In the genomic region with DNA sequence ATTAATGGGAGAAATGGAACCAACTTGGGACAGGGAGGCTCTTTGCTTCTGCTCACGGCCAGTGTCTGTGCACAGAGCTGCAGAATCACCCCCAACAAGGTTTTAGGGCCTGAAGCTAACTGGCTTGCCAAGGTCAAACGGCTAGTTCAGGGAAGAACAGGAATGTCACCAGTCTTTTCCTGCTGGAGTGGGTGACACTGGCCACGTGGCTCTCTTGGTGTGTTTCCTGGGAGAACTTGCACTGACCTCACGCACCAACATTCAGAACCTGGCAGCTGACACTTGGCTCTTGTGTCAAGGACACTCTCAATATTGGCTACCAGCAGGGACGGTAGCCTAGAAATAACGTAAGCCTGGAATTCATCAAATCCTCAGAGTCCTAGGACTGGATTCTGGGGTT, we compare ENCODE assay signal across 15 mouse cellular contexts. TPM values are rescaled to one million over a fixed set of nuclear protein-coding genes. Genes with fewer than 3 reads are reported as not detected.
A peak's percentile ranks its signal among the peaks of the same experiment; 100 is the strongest.
DNase-seq lines count a peak whose midpoint lies in the region; ATAC-seq lines count a peak whose summit lies in the region.
"Had no signal": no experiment of that assay in that cellular context is flagged by ENCODE, and none has a peak within 500 bp of the region (broad histone marks: within the 10 kb centered on the region; RNA-seq: fewer than 3 reads in every experiment).

No protein-coding gene starts in this region.

- no peaks in the 10 kb centered on the region for H3K9me3 ChIP-seq in lung, embryonic 16.5 days (ENCODE audit: control insufficient read depth, low read length)
- H3K9me3 ChIP-seq: G1E had no signal

- 34% methylated on average over 6 of the region's 6 CpGs for WGBS in lung, embryonic 16.5 days

- H3K9ac ChIP-seq in lung, embryonic 16.5 days (ENCODE audit: low read length) = no peak overlapping the region

- no peak overlapping the region for H3K4me2 ChIP-seq in lung, embryonic 16.5 days (ENCODE audit: low read depth, low read length)
- H3K4me2 ChIP-seq: liver, embryonic 11.5 days had no signal

- H3K27me3 ChIP-seq in lung, embryonic 16.5 days (ENCODE audit: control insufficient read depth, insufficient read depth, low read depth, low read length) = no peaks in the 10 kb centered on the region

- peak; percentile 32; the same call in 1 of the 2 replicates for ATAC-seq in lung, embryonic 16.5 days (ENCODE audit: low read depth)

- no peaks in the 10 kb centered on the region for H3K36me3 ChIP-seq in lung, embryonic 16.5 days (ENCODE audit: control insufficient read depth, insufficient read depth, low read length)
- H3K36me3 ChIP-seq: G1E had no signal

- no peak overlapping the region for H3K4me3 ChIP-seq in lung, embryonic 16.5 days (ENCODE audit: low read length)
- H3K4me3 ChIP-seq: erythroblast, embryonic 14.5 days had no signal

- peak overlapping the region; percentile 23 for H3K27ac ChIP-seq in lung, embryonic 16.5 days (ENCODE audit: low read length)

- peak; percentile 17 for DNase-seq in kidney, adult 18-20 months
- no peak for DNase-seq in kidney, postnatal 4 days
- DNase-seq in adrenal gland, postnatal 14 days = peak; percentile 54
- DNase-seq in heart, adult 8-10 months (ENCODE audit: low spot score) = peak; percentile 33
- DNase-seq in ovary, postnatal 14 days (ENCODE audit: low spot score) = no peak
- DNase-seq in right cerebral cortex, postnatal 10 days (ENCODE audit: low spot score in 2 of 2) = no peak
- DNase-seq: cerebellum, adult 9-11 months; gastrocnemius, postnatal 14 days had no signal

- peaks cover 4% of the 10 kb centered on the region; the same call in 1 of the 2 replicates for H3K4me1 ChIP-seq in lung, embryonic 16.5 days (replicated peaks; ENCODE audit: control insufficient read depth, insufficient read depth, low read length)

RNA-seq across cellular contexts. Expression of gene Slc22a3, which starts 22.6 kb away (rescaled TPM):
- 5.6 and 9.0 TPM in 2 replicates for total RNA-seq in adrenal gland, postnatal 14 days (2021)
- total RNA-seq in heart, adult 8-10 months (2022) = 10 to 100 TPM in 3 of 4 experiments, 1 to 10 TPM in 1; 9.4 to 18.1 (median 13.0) TPM
- 0.59 and 0.75 TPM in 2 replicates for polyA plus RNA-seq in lung, embryonic 16.5 days (2015; fragmentation: Nextera tagmentation; extraction: Ambion mirVana)
- total RNA-seq: neutrophil, adult 5-6 weeks had no signal
- polyA plus RNA-seq: erythroblast, embryonic 14.5 days had no signal

RNA-seq across cellular contexts. Expression of gene Slc22a2, which starts 53.9 kb away (rescaled TPM):
- 0.78 and 1.4 TPM in 2 replicates for total RNA-seq in adrenal gland, postnatal 14 days (2021)
- not detected for total RNA-seq in heart, adult 8-10 months (2022)
- not detected in 2 replicates for polyA plus RNA-seq in lung, embryonic 16.5 days (2015; fragmentation: Nextera tagmentation; extraction: Ambion mirVana)
- total RNA-seq: G1E; gastrocnemius, postnatal 14 days; neutrophil, adult 5-6 weeks had no signal
- polyA plus RNA-seq: erythroblast, embryonic 14.5 days; G1E; hindbrain, embryonic 11.5 days; liver, embryonic 11.5 days; testis, adult 2 months had no signal

Comparison
In these comparisons a context has a peak if more than half of its experiments do, and no peak if none do; other contexts are left out.
1. DNase-seq: peak in kidney, adult 18-20 months (single experiment), adrenal gland, postnatal 14 days (single experiment) and heart, adult 8-10 months (single experiment); none in kidney, postnatal 4 days (0 of 2), ovary, postnatal 14 days (single experiment) and right cerebral cortex, postnatal 10 days (0 of 2).